Mouse (Mus musculus): Measurements from ENCODE around the gene Numa1. TPM values are rescaled to one million over a fixed set of nuclear protein-coding genes. Genes with fewer than 3 reads are reported as not detected.
A peak's percentile ranks its signal among the peaks of the same experiment; 100 is the strongest.
"Not testable (repeated sequence)": the region's sequence is repeated elsewhere in the genome, so short reads cannot be mapped to it uniquely, and the experiment has no call there.

Gene Numa1
- polyA plus RNA-seq, 1 experiment from 2014 or later, result 40.0 TPM

DNA sequence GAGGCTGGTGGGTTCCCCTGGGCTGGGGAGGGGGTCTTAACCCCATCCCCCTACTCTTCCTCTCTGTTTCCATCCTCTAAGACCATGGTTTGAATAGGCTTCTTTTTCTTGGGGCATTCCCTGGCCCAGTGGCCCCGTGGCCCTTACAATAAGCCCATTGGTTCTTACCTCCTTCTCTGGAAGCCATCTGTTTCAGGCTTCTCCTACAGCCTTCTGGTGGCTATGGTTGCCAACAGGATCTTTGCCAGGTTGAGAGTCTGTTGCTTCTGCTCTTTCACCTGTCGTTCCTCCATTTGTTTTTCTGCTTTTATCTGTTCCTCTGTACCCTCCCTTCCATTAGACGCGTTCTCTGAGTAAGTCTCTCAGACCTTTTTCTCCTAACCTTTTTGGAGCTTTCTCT, 3.7 kb downstream of the Numa1 start:
- ATAC-seq (replicated peaks; ENCODE audit: insufficient number of reproducible peaks, insufficient read depth, low FRiP score, low read depth), result no peak
- WGBS, result 90% methylated on average over 4 of the region's 4 CpGs
- Histone ChIP-seq H3K27me3 (no peaks in the 10 kb centered on the region), H3K36me3 (no peaks in the 10 kb centered on the region), H3K4me3 (no peak overlapping the region), H3K27ac (no peak overlapping the region), H3K9ac (no peak overlapping the region), H3K9me3 (replicated peaks) (no peaks in the 10 kb centered on the region), H3K4me1 (replicated peaks) (peaks cover 12% of the 10 kb centered on the region), H3K4me2 (no peak overlapping the region)

DNA sequence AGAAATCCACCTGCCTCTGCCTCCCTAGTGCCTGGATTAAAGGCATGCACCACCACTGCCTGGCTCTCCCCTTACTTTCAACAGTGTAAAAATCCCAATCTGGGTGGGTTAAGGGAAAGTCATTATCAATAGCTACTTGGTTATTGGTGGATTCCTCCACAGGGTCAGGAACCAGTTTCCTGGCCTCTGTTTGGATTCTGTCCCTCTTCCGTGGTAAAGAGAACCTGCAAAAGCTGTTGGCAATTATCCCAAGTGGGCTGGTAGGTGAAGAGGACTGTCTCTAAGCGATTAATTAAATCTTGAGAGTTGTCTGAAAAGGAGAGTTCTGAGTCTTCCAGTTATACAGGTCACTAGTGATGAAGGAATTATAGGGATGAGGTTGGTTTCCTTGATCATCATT, 4.4 kb downstream of the Numa1 start:
- Histone ChIP-seq H3K36me3 (no peaks in the 10 kb centered on the region), H3K27me3 (no peaks in the 10 kb centered on the region), H3K9ac (no peak overlapping the region), H3K4me3 (no peak overlapping the region), H3K4me1 (replicated peaks) (peaks cover 8% of the 10 kb centered on the region), H3K27ac (no peak overlapping the region), H3K9me3 (replicated peaks) (no peaks in the 10 kb centered on the region), H3K4me2 (no peak overlapping the region)
- no peak for ATAC-seq (replicated peaks; ENCODE audit: insufficient number of reproducible peaks, insufficient read depth, low FRiP score, low read depth)
- 73% methylated on average over 2 of the region's 2 CpGs for WGBS

DNA sequence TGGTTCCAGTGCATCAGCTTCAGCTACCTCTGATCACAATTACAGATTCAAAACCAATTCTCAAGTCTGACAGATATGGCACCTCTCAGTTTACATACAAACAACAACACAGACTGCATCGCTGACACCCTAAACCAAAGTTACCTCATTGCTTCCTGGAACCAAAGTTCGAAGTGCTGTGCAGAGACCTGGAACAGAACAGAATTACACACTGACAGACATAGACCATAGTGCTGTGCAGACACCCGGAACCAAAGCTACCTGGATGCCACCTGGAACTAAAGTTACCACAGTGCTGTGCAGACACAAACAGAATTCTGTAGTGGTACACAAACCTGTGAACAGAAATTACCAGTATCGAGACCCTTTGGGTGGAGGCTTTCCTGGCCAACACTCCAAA, 5.8 kb downstream of the Numa1 start:
- no peak overlapping the region for H3K27ac ChIP-seq

DNA sequence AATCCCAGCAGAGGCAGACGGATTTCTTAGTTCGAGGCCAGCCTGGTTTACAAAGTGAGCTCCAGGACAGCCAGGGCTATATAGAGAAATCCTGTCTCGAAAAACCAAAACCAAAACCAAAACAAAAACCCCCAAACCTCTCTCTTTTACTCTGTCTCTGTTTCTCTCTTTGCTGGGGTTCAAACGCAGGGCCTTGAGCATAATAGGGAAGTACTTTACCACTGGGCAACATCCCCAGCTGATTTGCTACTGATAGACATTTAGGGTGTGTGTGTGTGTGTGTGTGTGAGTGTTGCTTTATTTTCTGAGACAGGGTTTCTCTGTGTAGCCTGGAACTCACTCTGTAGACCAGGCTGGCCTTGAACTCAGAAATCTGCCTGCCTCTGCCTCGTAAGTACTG, 15.1 kb downstream of the Numa1 start:
- WGBS, result 85% methylated on average over 5 of the region's 5 CpGs
- not testable (repeated sequence) for H3K9ac ChIP-seq; H3K4me1 ChIP-seq (replicated peaks); H3K4me3 ChIP-seq; H3K4me2 ChIP-seq; H3K27ac ChIP-seq; H3K9me3 ChIP-seq (replicated peaks); H3K36me3 ChIP-seq; ATAC-seq (replicated peaks; ENCODE audit: insufficient number of reproducible peaks, insufficient read depth, low FRiP score, low read depth); H3K27me3 ChIP-seq

More for the DNA sequence above, 5.8 kb downstream of the Numa1 start:
- H3K9ac ChIP-seq, result no peak overlapping the region
- ATAC-seq (replicated peaks; ENCODE audit: insufficient number of reproducible peaks, insufficient read depth, low FRiP score, low read depth), result no peak
- 89% methylated on average over 4 of the region's 4 CpGs for WGBS
- no peak overlapping the region for H3K4me2 ChIP-seq
- H3K27me3 ChIP-seq, result no peaks in the 10 kb centered on the region
- H3K4me3 ChIP-seq, result no peak overlapping the region
- no peaks in the 10 kb centered on the region for H3K36me3 ChIP-seq
- no peaks in the 10 kb centered on the region for H3K9me3 ChIP-seq (replicated peaks)
- peaks cover 8% of the 10 kb centered on the region for H3K4me1 ChIP-seq (replicated peaks)

DNA sequence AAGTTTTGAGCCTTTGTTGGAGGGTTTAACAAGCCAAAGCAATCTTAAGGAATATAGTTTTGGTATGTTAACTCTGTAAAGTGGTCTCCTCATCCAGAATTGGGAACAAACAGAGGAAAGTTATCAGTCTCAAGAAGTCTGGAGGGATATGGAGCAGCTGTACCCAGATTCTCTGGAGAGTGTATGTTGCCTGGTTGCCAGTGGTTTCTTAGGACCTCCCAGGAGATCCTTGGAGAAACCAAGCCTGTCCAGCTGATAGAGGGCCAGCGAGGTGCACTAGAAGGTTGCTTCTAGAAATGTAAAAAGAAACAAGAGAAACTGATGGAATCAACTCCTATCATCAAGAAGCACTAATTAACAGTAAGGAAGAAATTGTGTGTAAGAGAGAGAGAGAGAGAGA, 17.7 kb downstream of the Numa1 start:
- Histone ChIP-seq H3K4me1 (replicated peaks) (0 out of 2 replicates have a peak, but pooled peaks cover 2% of the 10 kb centered on the region), H3K4me3 (no peak overlapping the region), H3K4me2 (no peak overlapping the region), H3K9me3 (replicated peaks) (no peaks in the 10 kb centered on the region), H3K9ac (no peak overlapping the region), H3K27ac (peak overlapping the region; percentile 37; the same call in 1 of the 2 replicates), H3K36me3 (no peaks in the 10 kb centered on the region), H3K27me3 (no peaks in the 10 kb centered on the region)
- WGBS, result 63% methylated on average over 1 of the region's 1 CpGs
- no peak for ATAC-seq (replicated peaks; ENCODE audit: insufficient number of reproducible peaks, insufficient read depth, low FRiP score, low read depth)

DNA sequence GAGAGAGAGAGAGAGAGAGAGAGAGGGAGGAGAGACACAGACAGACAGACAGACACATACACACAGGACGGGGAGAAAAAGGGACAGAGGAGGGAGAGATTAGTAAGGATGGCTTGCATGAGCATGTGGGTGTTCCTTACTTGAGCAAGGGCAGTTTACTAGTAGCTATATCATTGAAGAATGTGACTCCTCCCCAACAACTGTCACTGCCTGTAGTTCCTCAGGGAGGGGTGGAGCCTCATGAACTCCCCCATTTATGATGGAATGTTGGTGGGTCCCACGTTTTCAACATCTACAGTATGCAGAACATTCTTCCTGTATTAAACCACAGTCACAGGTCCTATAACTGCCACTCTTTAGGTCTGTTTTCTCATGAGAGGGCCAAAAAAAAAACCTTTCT, 18.2 kb downstream of the Numa1 start:
- no peak for ATAC-seq (replicated peaks; ENCODE audit: insufficient number of reproducible peaks, insufficient read depth, low FRiP score, low read depth)
- Histone ChIP-seq H3K9me3 (replicated peaks) (no peaks in the 10 kb centered on the region), H3K4me1 (replicated peaks) (0 out of 2 replicates have a peak, but pooled peaks cover 2% of the 10 kb centered on the region), H3K4me2 (no peak overlapping the region), H3K9ac (no peak overlapping the region), H3K27me3 (no peaks in the 10 kb centered on the region), H3K4me3 (no peak overlapping the region), H3K36me3 (no peaks in the 10 kb centered on the region), H3K27ac (no peak overlapping the region)
- 40% methylated on average over 2 of the region's 2 CpGs for WGBS

DNA sequence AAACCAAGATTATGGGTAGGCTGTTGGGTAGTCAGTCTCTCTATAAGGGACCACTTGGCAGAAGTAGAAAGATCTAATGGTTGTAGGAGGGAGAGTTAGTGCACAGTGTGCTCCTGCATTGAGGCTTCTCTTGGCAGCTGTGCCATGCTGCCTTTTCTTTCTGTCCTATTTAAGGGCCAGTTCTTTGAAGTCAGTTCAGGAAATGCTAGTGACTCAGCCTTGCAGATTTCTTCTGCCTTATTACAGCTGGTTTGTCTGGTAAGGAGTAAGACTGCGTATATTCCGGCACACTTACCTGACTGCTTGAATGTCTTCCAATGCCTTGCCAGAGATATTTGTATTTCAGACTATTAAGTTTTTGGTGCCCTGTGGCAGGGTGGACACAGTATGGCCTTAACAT, 20.3 kb downstream of the Numa1 start:
- no peak for ATAC-seq (replicated peaks; ENCODE audit: insufficient number of reproducible peaks, insufficient read depth, low FRiP score, low read depth)
- WGBS, result 87% methylated on average over 2 of the region's 2 CpGs

DNA sequence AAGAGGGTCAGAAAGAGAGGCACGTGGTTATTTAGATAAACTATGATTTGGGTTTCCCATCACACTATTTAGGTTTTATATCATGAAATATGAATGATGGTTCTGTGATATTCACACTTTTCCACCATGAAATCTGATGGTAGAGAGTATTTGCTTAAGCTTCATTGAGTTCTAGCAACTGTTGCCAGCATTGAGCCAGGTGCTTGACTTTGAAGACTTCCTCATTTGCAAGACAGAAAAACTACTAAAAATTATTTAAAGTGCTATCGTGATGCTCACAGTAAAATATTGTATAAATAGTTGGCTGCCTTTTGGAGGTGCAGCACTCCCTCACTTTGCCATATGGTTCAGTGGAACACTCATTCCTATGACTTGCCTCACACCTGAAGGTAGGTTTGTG, 21.4 kb downstream of the Numa1 start:
- Histone ChIP-seq H3K4me1 (replicated peaks) (0 out of 2 replicates have a peak, but pooled peaks cover 2% of the 10 kb centered on the region), H3K4me2 (no peak overlapping the region), H3K27me3 (no peaks in the 10 kb centered on the region), H3K9me3 (replicated peaks) (no peaks in the 10 kb centered on the region), H3K27ac (no peak overlapping the region), H3K36me3 (no peaks in the 10 kb centered on the region), H3K4me3 (no peak overlapping the region), H3K9ac (no peak overlapping the region)
- WGBS, result 85% methylated on average over 2 of the region's 2 CpGs
- ATAC-seq (replicated peaks; ENCODE audit: insufficient number of reproducible peaks, insufficient read depth, low FRiP score, low read depth), result no peak

More for the DNA sequence above, 20.3 kb downstream of the Numa1 start:
- H3K27me3 ChIP-seq, result no peaks in the 10 kb centered on the region
- no peak overlapping the region for H3K9ac ChIP-seq
- H3K36me3 ChIP-seq, result no peaks in the 10 kb centered on the region
- H3K4me1 ChIP-seq (replicated peaks), result 0 out of 2 replicates have a peak, but pooled peaks cover 2% of the 10 kb centered on the region
- H3K27ac ChIP-seq, result no peak overlapping the region
- H3K9me3 ChIP-seq (replicated peaks), result no peaks in the 10 kb centered on the region
- no peak overlapping the region for H3K4me3 ChIP-seq
- no peak overlapping the region for H3K4me2 ChIP-seq

DNA sequence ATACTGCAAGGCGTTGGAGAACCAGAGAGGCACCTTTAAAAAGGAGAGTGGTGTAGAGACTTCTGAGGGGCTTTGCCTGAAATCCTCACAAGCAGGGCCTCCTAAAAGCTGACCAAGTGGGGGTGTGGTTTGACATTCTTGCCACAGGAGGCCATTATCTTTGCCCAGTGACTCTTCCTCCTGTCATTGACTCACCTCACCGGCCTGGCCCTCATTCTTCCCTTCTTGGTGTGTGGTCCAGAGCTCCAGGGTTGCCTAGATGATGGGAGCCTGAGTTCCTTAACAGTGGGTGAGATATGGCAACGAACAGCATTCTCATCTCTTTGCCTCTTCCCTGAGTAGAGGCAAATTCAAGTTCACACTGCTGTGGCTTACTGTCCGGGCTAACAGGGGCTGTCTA, 22.0 kb downstream of the Numa1 start:
- ATAC-seq (replicated peaks; ENCODE audit: insufficient number of reproducible peaks, insufficient read depth, low FRiP score, low read depth), result no peak
- no peaks in the 10 kb centered on the region for H3K27me3 ChIP-seq
- 60% methylated on average over 4 of the region's 4 CpGs for WGBS
- H3K4me1 ChIP-seq (replicated peaks), result 0 out of 2 replicates have a peak, but pooled peaks cover 2% of the 10 kb centered on the region
- H3K4me2 ChIP-seq, result no peak overlapping the region
- H3K4me3 ChIP-seq, result no peak overlapping the region
- H3K36me3 ChIP-seq, result no peaks in the 10 kb centered on the region
- no peak overlapping the region for H3K27ac ChIP-seq
- no peak overlapping the region for H3K9ac ChIP-seq
- no peaks in the 10 kb centered on the region for H3K9me3 ChIP-seq (replicated peaks)

DNA sequence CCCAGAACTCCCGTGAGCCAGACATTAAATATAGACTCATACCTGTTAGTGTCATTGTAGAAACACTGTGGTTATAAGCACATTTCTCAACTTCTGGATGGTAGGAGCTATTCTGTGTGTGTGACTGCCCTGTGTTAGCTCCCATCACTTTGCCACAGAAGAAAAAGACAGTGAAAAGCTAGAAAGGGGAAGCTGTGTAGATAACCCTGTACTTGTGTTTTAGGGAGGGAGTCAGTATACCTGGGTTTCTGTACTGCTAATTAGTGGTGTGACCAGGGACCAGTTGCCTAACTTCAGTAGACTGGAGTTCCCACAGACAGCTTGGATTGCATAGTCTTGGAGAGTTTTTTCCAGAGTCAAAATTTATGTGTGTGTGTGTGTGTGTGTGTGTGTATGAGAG, 22.6 kb downstream of the Numa1 start:
- ATAC-seq (replicated peaks; ENCODE audit: insufficient number of reproducible peaks, insufficient read depth, low FRiP score, low read depth), result no peak
- H3K27me3 ChIP-seq, result no peaks in the 10 kb centered on the region

DNA sequence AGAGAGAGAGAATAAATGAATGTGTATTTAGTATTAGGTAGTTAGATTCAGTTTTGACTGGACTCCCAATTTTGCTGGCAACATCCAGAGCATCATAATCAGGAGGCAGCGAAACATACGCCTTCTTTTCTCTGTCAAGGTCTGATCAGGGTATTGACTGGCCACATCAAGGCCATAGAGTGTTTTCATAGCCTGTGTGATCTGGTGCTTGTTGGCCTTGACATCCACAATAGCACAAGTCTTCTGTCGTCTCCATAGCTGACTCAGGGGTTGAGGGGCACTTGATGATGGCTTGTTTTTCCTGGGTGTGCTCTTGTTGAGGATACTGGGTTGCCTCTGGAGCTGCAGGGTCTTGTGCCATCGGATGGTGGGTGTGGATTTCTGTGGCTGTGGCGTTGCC, 23.0 kb downstream of the Numa1 start:
- Histone ChIP-seq H3K4me3 (no peak overlapping the region), H3K9me3 (replicated peaks) (no peaks in the 10 kb centered on the region), H3K27me3 (no peaks in the 10 kb centered on the region), H3K4me1 (replicated peaks) (0 out of 2 replicates have a peak, but pooled peaks cover 2% of the 10 kb centered on the region), H3K27ac (no peak overlapping the region), H3K36me3 (no peaks in the 10 kb centered on the region), H3K9ac (no peak overlapping the region), H3K4me2 (no peak overlapping the region)
- ATAC-seq (replicated peaks; ENCODE audit: insufficient number of reproducible peaks, insufficient read depth, low FRiP score, low read depth), result no peak
- 87% methylated on average over 5 of the region's 5 CpGs for WGBS

More for the DNA sequence above, 22.6 kb downstream of the Numa1 start:
- Histone ChIP-seq H3K4me3 (no peak overlapping the region), H3K9me3 (replicated peaks) (no peaks in the 10 kb centered on the region), H3K4me2 (no peak overlapping the region), H3K27ac (no peak overlapping the region), H3K9ac (no peak overlapping the region), H3K4me1 (replicated peaks) (0 out of 2 replicates have a peak, but pooled peaks cover 2% of the 10 kb centered on the region), H3K36me3 (no peaks in the 10 kb centered on the region)
- 86% methylated on average over 1 of the region's 1 CpGs for WGBS

DNA sequence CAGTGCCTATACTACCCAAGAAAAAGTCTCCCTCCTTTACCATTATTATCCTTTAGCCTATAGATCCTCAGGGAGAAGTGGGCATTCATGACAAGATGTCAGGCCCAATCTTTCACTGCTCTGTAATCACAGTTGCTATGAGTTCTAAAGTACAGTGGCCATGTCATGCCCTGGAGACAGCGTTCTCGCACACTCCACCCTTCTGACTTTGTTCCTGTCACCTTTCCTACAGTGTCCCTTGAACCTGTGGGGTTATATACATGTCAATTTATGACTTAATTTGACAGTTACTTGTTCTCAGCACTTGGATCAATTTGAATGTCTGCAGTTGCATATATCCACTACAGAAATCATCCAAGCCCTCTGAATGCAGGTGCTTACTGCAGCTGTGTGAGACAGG, 28.9 kb downstream of the Numa1 start:
- Histone ChIP-seq H3K27ac (no peak overlapping the region), H3K4me2 (no peak overlapping the region), H3K4me1 (replicated peaks) (peaks cover 14% of the 10 kb centered on the region), H3K27me3 (no peaks in the 10 kb centered on the region), H3K9ac (no peak overlapping the region), H3K9me3 (replicated peaks) (no peaks in the 10 kb centered on the region), H3K36me3 (no peaks in the 10 kb centered on the region), H3K4me3 (no peak overlapping the region)
- ATAC-seq (replicated peaks; ENCODE audit: insufficient number of reproducible peaks, insufficient read depth, low FRiP score, low read depth), result no peak
- 93% methylated on average over 2 of the region's 2 CpGs for WGBS
